Mouse (Mus musculus) lung, postnatal 0 days (tissue): ENCODE measurements around the gene Prkab1.

Experiments
- CTCF ChIP-seq: IDR thresholded peaks from 2 replicates; pipeline ENCODE4 v1.5.1; 2016; ENCODE audit warnings: antibody characterized with exemption, mild to moderate bottlenecking
- EP300 ChIP-seq: IDR thresholded peaks from 2 replicates; pipeline ENCODE4 v1.6.1; 2016; ENCODE audit warnings: antibody characterized with exemption, mild to moderate bottlenecking, control low read depth

DNA sequence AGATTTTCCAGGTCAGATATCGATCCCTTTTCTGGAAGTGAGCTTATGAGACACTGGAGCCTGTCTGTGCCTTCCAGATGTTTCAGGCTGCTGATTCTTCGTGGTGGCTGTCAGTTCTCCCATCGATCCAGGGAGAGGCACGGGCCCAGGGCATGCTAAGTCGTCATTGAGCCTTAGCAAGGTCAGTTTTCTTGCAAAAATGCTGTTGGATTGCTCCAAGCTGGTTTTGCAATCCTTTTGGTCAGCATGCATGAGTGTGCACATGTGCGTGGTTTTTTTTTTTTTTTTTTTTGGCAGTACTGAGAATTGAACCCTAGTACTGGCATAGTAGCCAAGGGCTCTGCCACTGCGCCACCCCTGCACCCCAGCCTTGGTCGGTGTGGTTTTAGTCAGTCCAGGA, 21.2 kb downstream of the Prkab1 start:
- no peak for TF ChIP-seq CTCF
- no peak for TF ChIP-seq EP300
